Mouse (Mus musculus) heart, embryonic 14.5 days (tissue): ENCODE measurements around the gene Wsb1. TPM values are rescaled to one million over a fixed set of nuclear protein-coding genes. Genes with fewer than 3 reads are reported as not detected.

Source experiments
- ATAC-seq: fragments of 200-750 bp; cut with Nextera tagmentation; 2 replicates; pipeline ENCODE4 v1.8.0; 2017; ENCODE audit warnings: low read depth, moderate TSS enrichment; ENCODE audit not compliant: insufficient number of reproducible peaks, insufficient read depth, low FRiP score
- H3K27ac ChIP-seq, 2 experiments: fragments of 200-500 bp in 1 of 2; fragments of 300-500 bp in 1 of 2; sonication (generic) in 1 of 2; replicated peaks in 1 of 2; 2 replicates each; pipeline ENCODE4 v1.5.1; 2012 to 2014; ENCODE audit warnings: low read depth in 2 of 2, low read length in 2 of 2, control low read depth in 1 of 2, mild to moderate bottlenecking in 1 of 2, mixed read lengths in 1 of 2; ENCODE audit not compliant: control insufficient read depth in 1 of 2, insufficient read depth in 1 of 2
- H3K27me3 ChIP-seq: fragments of 300-500 bp; sonication (generic); 2 replicates; pipeline ENCODE4 v1.6.1; 2014; ENCODE audit warnings: mild to moderate bottlenecking, low read length, control low read depth; ENCODE audit not compliant: control insufficient read depth, insufficient read depth
- H3K36me3 ChIP-seq: fragments of 300-500 bp; sonication (generic); 2 replicates; pipeline ENCODE4 v1.6.1; 2014; ENCODE audit warnings: mild to moderate bottlenecking, control low read depth, low read length, mixed read lengths; ENCODE audit not compliant: control insufficient read depth, insufficient read depth
- H3K4me1 ChIP-seq, 2 experiments: fragments of 200-500 bp in 1 of 2; fragments of 300-500 bp in 1 of 2; sonication (generic) in 1 of 2; 2 replicates each; pipeline ENCODE4 v1.6.1; 2012 to 2014; ENCODE audit warnings: low read length in 2 of 2, control low read depth in 1 of 2, mixed read lengths in 1 of 2; ENCODE audit not compliant: control insufficient read depth in 2 of 2, insufficient read depth in 2 of 2
- H3K4me2 ChIP-seq: fragments of 300-500 bp; sonication (generic); 2 replicates; pipeline ENCODE4 v1.6.1; 2014; ENCODE audit warnings: mild to moderate bottlenecking, low read length
- H3K4me3 ChIP-seq, 2 experiments: fragments of 200-500 bp in 1 of 2; fragments of 300-500 bp in 1 of 2; sonication (generic) in 1 of 2; 2 replicates each; pipeline ENCODE4 v1.5.1; 2012 to 2014; ENCODE audit warnings: low read length in 2 of 2, mild to moderate bottlenecking in 2 of 2, control low read depth in 1 of 2, low read depth in 1 of 2, moderate library complexity in 1 of 2; ENCODE audit not compliant: control insufficient read depth in 1 of 2, insufficient read depth in 1 of 2
- H3K9ac ChIP-seq: fragments of 300-500 bp; sonication (generic); 2 replicates; pipeline ENCODE4 v1.6.1; 2014; ENCODE audit warnings: mild to moderate bottlenecking, low read length
- H3K9me3 ChIP-seq: fragments of 300-500 bp; sonication (generic); 2 replicates; pipeline ENCODE4 v1.6.1; 2016; ENCODE audit warnings: low read length, control low read depth; ENCODE audit not compliant: control insufficient read depth
- WGBS: fragments of 180-500 bp; shearing (Covaris S2); extraction: QIAGEN DNeasy Blood & Tissue Kit; methylation state at CpG from one replicate; pipeline ENCODE4 v1.1.7; 2014; 5-methylcytosine and 5-hydroxymethylcytosine counted together
- polyA plus RNA-seq: library from polyadenylated mRNA; unstranded; fragments of >200 nt; fragmentation: Nextera tagmentation; extraction: Ambion mirVana; gene quantifications from 2 replicates; pipeline ENCODE4 v1.2.1, GENCODE M21; 2014

Gene Wsb1
- polyA plus RNA-seq, 1 experiment from 2014 or later: 169 TPM

GRCm38 (mm10) chr11:79214015-79214418 lies 40.5 kb downstream of the Wsb1 start:
- H3K4me3 ChIP-seq: no peak overlapping the region
- H3K27ac ChIP-seq: peak overlapping the region; percentile 75 to 78
- H3K9me3 ChIP-seq: 0 out of 2 replicates have a peak, but pooled peaks cover 3% of the 10 kb centered on the region
- no peaks in the 10 kb centered on the region for H3K27me3 ChIP-seq
- no peaks in the 10 kb centered on the region for H3K36me3 ChIP-seq
- H3K9ac ChIP-seq: no peak overlapping the region
- 6% methylated on average over 14 of the region's 14 CpGs for WGBS
- no peak overlapping the region for H3K4me2 ChIP-seq
- ATAC-seq: peak; percentile 88
- H3K4me1 ChIP-seq: peaks cover 9 to 17% of the 10 kb centered on the region in 2 experiments

- WGBS: 87% methylated on average over 5 of the region's 5 CpGs
- Histone ChIP-seq H3K4me3 (no peak overlapping the region), H3K9me3 (no peaks in the 10 kb centered on the region), H3K4me1 (peaks cover 5 to 12% of the 10 kb centered on the region in 2 experiments), H3K4me2 (no peak overlapping the region), H3K36me3 (no peaks in the 10 kb centered on the region), H3K9ac (no peak overlapping the region), H3K27me3 (no peaks in the 10 kb centered on the region), H3K27ac (no peak overlapping the region)
- no peak for ATAC-seq
These were observed 44.5 kb downstream of the Wsb1 start for GRCm38 (mm10) chr11:79209882-79210471.

- WGBS: 26% methylated on average over 5 of the region's 5 CpGs
- no peaks in the 10 kb centered on the region for H3K27me3 ChIP-seq
- H3K9me3 ChIP-seq: no peaks in the 10 kb centered on the region
- no peaks in the 10 kb centered on the region for H3K36me3 ChIP-seq
- no peak overlapping the region for H3K27ac ChIP-seq
- H3K4me1 ChIP-seq: peaks cover 7 to 13% of the 10 kb centered on the region in 2 experiments
- no peak overlapping the region for H3K4me2 ChIP-seq
- H3K9ac ChIP-seq: no peak overlapping the region
- ATAC-seq: no peak
- no peak overlapping the region for H3K4me3 ChIP-seq
These were observed 45.4 kb downstream of the Wsb1 start for GRCm38 (mm10) chr11:79209113-79209512.

DNA sequence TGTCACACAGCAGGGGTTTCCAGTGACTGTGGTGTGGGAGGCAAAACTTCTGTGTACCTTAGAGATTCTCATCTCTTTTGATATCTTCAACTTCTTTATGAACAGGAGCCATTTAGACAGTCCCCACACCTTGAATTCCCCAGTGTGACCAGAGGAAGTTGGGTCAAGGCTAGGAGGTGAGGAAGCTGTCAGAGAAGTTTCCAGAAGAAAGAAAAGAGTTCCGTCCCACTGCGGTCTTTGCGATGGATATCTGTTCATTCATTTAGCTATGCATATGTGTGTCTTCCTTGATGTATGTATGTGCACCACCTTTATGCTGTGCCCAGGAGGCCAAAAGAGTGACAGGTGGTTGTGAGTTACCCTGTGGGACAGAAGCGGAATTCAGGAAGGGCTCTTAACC lies 46.0 kb downstream of the Wsb1 start:
- H3K9me3 ChIP-seq: no peaks in the 10 kb centered on the region
- H3K4me3 ChIP-seq: no peak overlapping the region
- 91% methylated on average over 4 of the region's 4 CpGs for WGBS
- H3K27me3 ChIP-seq: no peaks in the 10 kb centered on the region
- no peak for ATAC-seq
- no peak overlapping the region for H3K4me2 ChIP-seq
- H3K9ac ChIP-seq: no peak overlapping the region
- H3K27ac ChIP-seq: no peak overlapping the region
- H3K4me1 ChIP-seq: peaks cover 7 to 13% of the 10 kb centered on the region in 2 experiments
- no peaks in the 10 kb centered on the region for H3K36me3 ChIP-seq

- H3K4me3 ChIP-seq: no peak overlapping the region
- no peak overlapping the region for H3K27ac ChIP-seq
- peaks cover 7 to 13% of the 10 kb centered on the region in 2 experiments for H3K4me1 ChIP-seq
- H3K4me2 ChIP-seq: no peak overlapping the region
- WGBS: 88% methylated on average over 10 of the region's 10 CpGs
- no peak overlapping the region for H3K9ac ChIP-seq
- no peaks in the 10 kb centered on the region for H3K9me3 ChIP-seq
- H3K36me3 ChIP-seq: no peaks in the 10 kb centered on the region
- no peaks in the 10 kb centered on the region for H3K27me3 ChIP-seq
- no peak for ATAC-seq
These were observed 46.8 kb downstream of the Wsb1 start for GRCm38 (mm10) chr11:79207691-79208090.

DNA sequence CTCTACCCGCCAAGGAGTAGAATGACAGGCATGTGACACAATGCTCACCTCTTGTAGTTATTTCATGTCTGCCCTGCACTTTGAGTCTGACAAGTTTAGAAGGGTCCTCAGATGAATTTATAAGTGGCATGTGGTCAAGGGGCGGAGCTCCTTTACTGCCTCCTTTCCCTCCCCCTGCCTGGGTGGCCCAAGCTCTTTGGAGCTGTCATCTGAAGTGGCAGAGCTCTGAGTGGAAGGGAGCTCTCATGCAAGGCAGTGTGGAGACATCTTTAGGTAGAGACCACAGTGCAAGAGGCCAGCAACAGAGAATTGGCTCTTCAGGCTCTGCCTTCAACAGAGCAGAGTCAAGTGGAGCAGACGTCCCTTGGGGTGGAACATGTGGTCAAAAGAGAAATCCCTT lies 50.0 kb downstream of the Wsb1 start:
- H3K4me2 ChIP-seq: no peak overlapping the region
- no peak overlapping the region for H3K4me3 ChIP-seq
- peaks cover 13 to 21% of the 10 kb centered on the region in 2 experiments for H3K4me1 ChIP-seq
- H3K9me3 ChIP-seq: no peaks in the 10 kb centered on the region
- WGBS: 67% methylated on average over 3 of the region's 3 CpGs
- no peak overlapping the region for H3K27ac ChIP-seq
- no peak overlapping the region for H3K9ac ChIP-seq
- no peak for ATAC-seq
- no peaks in the 10 kb centered on the region for H3K36me3 ChIP-seq
- H3K27me3 ChIP-seq: no peaks in the 10 kb centered on the region

DNA sequence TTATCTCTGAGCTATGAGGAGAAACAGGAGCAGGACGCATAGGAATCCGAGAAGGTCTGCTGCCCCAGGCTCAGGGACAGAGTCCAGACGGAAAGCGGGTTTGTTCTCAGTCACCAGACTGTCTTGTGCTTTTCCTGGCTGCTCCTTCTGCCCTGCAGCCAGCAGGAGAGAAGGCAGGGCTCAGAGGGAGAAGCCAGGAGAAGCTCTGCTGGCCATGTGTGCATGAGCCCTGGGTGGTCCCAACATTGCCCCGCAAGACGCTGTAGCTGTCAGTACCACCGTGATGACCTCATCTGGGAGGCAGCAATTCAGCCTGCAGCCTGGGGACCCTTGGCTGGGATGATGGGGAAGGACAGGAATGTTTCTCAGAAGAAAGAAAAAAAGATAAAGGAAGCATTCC lies 54.0 kb downstream of the Wsb1 start:
- H3K36me3 ChIP-seq: no peaks in the 10 kb centered on the region
- peak overlapping the region; percentile 24 to 33; a peak in 2 of 4 replicates for H3K27ac ChIP-seq
- H3K27me3 ChIP-seq: no peaks in the 10 kb centered on the region
- 0 out of 2 replicates have a peak, but pooled peaks cover 3% of the 10 kb centered on the region for H3K9me3 ChIP-seq
- H3K4me3 ChIP-seq: no peak overlapping the region
- no peak for ATAC-seq
- no peak overlapping the region for H3K4me2 ChIP-seq
- 7% methylated on average over 7 of the region's 7 CpGs for WGBS
- peak overlapping the region; percentile 17; the same call in 1 of the 2 replicates for H3K9ac ChIP-seq
- peaks cover 28 to 38% of the 10 kb centered on the region in 2 experiments for H3K4me1 ChIP-seq

GRCm38 (mm10) chr11:79198562-79198961 lies 55.9 kb downstream of the Wsb1 start:
- H3K4me2 ChIP-seq: no peak overlapping the region
- H3K4me3 ChIP-seq: no peak overlapping the region
- no peak for ATAC-seq
- H3K4me1 ChIP-seq: peaks cover 21 to 31% of the 10 kb centered on the region in 2 experiments
- H3K9me3 ChIP-seq: 0 out of 2 replicates have a peak, but pooled peaks cover 3% of the 10 kb centered on the region
- no peak overlapping the region for H3K27ac ChIP-seq
- 74% methylated on average over 4 of the region's 4 CpGs for WGBS
- no peak overlapping the region for H3K9ac ChIP-seq
- no peaks in the 10 kb centered on the region for H3K36me3 ChIP-seq
- no peaks in the 10 kb centered on the region for H3K27me3 ChIP-seq
